Mouse (Mus musculus) adrenal gland, adult (tissue): ENCODE measurements around the gene Uri1.
A peak's percentile ranks its signal among the peaks of the same experiment; 100 is the strongest.

ENCODE experiments used
- DNase-seq, 2 experiments: peaks; one replicate each; pipeline ENCODE4 v3.0.0; 2022 to 2023; ENCODE audit warnings: low spot score in 1 of 2; ENCODE audit not compliant: inconsistent age in 2 of 2

Uri1 gene

DNA sequence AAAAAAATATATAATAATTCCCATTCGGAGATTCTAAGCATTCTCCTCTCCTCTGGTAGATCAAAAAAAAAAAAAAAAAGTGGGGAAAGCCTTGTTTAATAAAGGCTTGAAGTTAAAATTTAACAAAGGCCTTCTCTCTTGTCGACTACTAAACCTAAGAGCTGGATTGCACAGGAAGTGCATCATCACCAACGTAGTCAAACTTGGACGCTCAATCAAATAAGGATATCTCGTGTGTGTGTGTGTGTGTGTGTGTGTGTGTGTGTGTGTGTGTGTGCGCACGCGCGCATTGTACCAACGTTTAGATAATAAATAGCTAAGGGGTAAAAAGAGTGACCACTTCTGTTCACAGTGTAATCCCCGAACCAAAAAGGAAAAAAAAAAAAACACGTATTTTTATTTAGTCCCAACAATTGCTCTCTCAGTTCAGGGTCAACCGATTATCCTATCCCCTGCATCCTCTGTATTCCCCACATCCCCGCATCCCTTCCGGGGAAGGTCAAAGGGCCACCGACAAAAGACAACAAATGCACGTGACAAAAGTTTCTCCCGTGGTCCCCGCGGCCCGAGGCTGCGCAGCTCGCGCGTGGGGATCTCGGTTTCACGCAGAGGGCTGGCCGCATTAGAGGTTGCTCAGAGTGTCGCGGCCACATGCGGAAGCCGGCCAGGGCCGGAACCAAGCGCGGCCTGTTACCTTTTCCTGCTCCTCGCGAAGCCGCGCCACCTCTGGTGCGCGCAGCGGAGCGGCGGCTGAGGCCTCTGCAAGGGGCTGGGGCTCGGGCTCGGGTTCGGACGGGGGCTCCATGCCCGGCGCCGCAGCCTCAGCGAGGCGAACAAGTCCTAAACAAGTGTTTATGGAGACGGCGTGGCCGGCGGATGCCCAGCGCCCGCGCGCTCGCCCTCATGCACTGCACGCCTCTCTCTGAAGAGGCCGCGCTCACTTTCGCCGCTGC, 4.7 kb downstream of the Uri1 start:
- peak; percentile 80 to 94 for DNase-seq

DNA sequence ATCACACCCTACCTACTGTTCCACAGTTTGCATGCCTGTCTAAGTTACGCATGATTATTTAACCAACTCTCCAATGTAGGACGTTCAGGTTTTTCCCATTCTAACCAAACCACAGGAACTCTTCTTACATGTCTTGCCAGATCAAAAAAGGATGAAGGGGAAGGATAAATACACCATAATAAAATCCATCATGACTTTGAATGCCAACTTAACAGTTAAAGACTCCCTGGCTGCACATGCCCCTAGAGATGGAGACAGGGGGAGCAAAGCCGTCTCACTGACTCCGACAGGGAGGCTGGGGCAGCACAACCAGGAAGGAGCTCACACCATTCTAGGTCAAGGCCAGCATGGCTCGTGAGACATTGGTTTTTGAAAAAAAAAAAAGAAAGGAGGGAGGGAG, 8.0 kb downstream of the Uri1 start:
- peak; percentile 45 to 56 for DNase-seq

DNA sequence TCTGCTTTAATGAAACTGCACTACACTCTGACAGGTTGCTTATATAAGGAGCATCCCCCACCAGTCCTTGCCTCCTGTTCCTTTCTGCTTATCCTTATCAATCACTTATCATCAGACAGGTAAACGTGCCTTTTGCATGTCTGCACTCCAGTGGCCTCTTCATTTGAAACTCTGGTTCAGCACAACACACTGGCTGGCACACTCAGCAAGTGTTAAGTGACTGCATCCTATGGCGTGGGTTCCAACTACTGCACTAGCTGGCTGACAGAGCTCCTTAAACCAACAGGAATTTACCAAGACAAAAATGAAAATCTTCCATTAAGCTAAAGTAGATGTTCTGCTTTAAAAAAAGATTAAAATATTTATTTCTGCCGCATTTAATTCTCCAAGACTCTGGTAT, 9.4 kb downstream of the Uri1 start:
- DNase-seq, result no peak

DNA sequence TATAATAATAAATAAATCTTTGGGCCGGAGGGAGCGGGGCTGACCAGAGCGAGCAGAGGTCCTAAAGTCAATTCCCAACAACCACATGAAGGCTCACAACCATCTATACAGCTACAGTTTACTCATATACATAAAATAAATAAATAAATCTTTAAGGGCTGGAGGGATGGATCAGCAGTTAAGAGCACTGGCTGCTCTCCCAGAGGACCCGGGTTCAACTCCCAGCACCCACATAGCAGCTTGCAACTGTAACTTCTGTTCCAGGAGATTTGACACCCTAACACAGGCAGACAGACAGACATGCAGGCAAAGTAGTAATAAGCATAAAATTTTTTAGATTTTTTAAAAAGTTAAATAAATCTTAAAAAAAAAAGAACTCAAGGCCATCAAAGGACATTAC, 10.5 kb downstream of the Uri1 start:
- DNase-seq, result no peak

DNA sequence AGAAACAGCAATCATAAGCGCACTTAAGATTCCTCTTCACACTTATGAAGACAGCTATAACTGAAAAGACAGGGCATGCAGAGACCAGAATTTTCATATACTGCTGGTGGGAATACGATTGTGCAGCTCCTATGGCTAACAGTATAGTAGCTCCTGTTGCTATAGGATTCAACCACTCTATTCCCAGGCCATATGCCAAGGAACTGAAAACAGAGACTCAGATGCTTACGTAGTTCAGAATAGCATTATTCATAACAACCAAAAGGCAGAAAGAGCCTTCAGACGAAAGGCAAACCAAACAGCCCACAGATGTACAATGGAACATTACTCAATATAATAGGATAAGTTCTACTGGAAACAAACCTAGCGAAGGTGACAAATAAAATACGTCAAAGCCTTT, 15.0 kb downstream of the Uri1 start:
- DNase-seq, result no peak

DNA sequence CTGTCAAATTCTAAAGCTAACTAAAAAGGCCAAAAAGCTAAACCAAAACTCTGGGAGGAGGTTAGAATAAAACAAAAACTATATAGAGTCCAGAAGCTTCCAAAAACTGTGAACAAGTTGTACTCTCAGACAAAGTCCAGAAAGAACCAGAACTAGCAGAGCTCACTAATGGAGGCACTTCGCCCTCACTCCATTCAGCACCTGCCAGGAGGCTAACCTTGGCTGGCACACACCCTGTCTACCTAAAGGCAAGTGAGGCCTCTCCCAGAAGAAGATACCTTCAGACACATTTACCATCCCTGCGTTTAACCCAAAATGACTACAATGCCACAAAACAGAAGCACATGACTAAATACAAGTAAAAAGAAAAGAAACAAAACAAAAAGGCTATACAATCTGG, 20.9 kb downstream of the Uri1 start:
- DNase-seq, result no peak

DNA sequence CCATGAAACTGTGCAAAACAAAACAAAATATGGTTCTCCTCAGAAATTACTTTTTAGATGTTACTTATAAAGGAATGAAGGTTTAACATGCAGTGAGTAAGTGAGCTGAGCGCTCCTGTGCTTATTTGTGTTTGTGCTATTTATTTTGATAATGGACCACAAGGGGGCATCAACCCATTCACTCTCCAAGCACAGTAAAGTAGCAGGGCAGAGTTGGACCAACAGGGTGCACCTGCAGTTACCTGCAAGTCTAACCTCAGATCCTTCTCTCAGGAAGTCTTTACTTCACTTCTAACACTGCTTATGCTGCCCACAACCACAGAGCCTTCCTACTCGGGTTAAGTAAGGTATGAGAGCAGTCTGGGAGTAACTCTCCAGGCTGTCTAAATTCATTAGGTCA, 23.7 kb downstream of the Uri1 start:
- peak in 1 of 2 experiments; percentile 45 for DNase-seq

DNA sequence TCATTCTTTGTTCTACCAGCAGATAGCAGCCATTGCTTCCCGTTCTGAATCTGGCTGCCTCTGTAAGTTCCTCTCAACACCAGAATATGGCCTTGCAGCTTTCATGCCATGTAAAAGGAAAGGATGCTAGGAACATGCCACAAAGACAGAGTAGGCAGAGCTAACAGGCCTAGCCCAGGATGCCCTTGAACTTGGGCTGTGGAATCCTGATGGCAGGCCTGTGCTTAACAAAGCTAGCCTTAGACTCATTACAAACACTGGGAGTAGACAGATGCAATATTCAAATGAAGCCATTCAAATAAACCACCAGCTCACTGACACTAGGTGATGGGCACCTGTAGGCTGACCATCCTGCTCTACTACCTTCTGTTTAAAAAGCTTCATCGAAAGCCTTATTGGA, 30.5 kb downstream of the Uri1 start:
- no peak for DNase-seq

DNA sequence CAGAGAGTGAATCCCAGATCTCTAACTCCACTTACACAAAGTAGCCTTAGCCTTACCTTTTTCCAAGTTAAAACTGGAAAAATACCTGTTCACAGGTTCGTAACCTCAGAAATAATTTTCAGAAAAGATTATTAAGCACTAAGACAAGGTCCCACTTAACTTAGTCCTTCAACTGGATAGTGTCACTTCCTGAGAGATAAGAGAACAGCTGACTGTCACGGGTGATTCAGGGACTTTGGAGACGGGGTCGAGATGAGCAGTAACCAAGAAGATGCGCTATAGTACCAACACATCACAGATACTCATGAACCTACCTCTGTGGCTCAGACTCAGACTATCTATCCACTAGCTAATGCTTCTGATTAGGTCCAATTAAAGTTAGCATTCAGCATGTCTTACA, 38.5 kb downstream of the Uri1 start:
- peak in 1 of 2 experiments; percentile 62 for DNase-seq

DNA sequence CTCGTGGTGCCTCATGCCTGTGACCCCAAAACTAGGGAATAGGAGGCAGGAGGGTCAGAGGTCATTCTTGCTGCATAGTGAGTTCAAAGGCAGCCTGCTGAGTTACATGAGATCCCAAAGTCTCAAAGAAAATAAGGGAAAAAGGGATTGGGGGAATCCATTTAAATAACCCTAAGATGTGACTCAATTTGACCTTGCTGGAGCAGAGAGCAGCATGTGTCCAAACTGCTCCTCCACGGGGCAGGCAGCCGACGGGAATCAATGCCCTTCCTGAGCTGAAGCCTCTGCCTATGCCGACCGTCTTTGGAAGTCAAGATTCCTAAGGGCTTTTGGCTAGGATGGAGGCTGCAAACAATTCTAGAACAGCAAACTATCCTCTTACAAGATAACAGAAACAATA, 39.9 kb downstream of the Uri1 start:
- DNase-seq, result peak in 1 of 2 experiments; percentile 41

DNA sequence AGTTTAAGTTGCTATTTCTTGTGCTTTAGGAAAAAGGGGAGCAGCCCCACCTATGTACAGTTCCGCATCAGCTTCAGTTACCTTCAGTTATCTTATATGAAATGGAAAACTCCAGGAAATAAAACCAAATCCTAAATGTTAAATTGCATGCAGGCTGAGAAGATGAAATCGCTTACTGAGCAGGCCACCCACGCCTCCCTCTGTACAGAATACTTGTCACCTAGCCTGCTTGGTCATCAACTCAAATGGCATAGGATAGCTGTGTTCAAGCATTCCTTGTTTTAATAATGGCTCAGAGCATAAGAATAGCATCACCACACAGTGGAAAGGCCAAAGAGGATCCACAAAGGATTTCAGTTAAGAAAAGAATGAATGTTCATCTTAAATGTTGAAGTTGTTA, 43.6 kb downstream of the Uri1 start:
- DNase-seq, result no peak

DNA sequence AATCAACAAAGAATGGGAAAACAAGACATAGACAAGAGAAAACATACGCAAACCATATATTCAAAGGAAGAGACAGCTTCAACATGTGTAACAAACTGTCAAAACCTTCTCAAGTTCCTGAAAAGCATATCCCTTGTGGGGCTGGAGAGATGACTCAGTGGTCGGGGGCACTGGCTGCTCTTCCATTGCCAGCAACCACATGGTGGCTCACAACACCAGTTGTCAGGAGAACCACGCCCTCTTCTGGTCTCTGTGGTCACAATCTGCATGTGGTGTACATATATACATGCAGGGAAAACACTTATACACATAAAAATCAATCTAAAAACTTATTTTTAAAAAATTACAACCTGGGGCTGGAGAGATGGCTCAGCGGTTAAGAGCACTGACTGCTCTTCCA, 44.9 kb downstream of the Uri1 start:
- no peak for DNase-seq

DNA sequence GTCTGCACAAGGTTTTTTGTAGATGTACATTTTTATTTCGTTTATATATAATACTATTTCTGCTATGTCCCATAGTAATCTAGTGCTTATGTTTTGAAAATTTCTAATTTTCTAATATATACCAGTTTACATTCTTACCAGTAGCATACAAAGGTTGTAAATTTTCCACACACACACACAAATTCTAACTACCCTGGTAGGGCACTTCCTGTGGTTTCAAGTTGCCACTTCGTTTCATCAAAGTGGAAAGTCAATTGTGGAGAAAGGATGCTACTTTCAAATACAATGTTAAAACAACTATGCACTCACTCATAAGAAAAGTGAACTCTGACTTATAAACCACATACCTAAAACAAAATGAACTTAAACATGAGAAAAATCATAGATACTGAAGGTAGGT, 45.7 kb downstream of the Uri1 start:
- DNase-seq, result no peak

DNA sequence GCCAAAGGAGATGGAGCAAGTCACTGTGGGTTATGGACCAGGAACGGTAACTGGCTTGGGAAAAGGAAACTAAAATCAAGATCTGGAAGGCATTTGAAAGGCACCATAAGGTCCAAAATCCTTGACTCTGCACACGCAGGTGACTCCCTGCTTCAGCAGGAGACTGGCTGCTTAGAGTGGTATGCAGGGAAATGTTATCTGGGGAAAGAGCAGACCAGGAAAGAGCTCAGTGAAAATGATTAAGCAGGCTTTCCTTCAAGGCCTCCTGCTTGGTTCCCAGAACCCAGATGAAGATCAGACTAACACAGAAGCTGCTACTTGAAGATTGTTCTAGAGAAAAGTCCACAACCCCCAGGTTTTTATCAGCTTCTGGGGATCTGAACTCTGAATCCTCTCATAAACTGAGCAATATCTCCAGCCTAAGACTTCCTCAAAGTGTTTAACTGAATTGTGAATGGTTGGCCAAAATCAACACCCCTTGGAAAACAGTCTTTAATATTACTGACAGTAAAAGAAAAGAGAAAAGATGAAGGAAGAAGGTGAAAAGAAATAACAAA, 50.3 kb downstream of the Uri1 start:
- DNase-seq, result peak in 1 of 2 experiments; percentile 47

DNA sequence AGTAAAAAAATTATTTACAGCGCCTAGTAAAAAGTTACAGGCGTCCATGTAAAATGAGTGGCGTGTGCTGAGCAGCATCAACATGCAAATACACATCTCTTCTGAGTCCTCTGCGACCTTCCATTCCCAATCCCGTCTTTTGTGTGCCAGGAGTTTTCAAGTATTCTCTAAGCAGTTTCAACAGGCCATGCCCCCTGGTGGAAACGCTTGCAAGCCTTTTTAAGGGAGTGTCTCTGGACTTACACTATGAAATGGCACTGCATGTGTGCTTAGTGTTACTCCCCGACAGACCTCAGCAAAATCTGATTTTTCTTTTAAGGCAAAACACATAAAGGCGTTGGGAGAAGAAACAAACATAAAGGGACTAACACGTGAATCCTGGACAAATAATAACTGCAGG, 50.8 kb downstream of the Uri1 start:
- DNase-seq, result peak in 1 of 2 experiments; percentile 50

DNA sequence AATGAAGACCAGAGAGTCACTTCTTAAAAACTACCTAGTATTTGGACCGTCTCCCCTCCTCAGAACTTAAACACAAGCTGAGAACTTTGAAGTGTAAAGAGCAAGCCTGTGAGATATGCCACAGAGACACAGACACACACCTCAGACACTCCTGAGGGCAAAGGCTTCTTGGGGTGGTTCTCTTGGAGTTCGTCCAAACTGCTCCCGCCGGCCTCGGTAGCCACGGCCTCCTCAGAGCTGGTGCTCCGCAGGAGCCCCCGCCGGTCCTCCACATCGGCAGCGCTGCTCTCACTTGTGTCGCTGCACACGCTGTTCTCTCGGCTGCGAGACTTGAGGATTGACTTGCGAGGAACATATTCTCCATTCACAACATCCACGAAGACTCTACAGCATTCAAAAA, 61.0 kb downstream of the Uri1 start:
- DNase-seq, result no peak

DNA sequence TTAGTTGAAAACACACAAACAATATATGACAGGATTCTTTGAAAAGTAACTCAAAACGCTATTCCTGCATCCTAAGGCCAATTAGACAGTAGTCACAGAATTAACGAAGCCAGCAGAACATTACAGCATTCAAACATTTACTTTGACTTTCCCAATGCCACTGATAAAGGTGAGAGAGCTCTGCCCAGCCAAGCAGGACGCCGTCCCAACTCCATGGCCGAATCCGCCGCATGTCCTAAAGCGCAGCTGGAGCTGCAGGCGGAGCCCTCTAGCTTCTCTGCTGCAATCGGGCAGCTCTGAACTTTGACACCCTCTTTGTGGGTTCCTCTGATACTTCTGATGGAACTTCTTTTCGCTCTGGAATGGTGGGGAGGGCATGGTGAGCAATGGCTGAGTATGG, 62.1 kb downstream of the Uri1 start:
- no peak for DNase-seq

DNA sequence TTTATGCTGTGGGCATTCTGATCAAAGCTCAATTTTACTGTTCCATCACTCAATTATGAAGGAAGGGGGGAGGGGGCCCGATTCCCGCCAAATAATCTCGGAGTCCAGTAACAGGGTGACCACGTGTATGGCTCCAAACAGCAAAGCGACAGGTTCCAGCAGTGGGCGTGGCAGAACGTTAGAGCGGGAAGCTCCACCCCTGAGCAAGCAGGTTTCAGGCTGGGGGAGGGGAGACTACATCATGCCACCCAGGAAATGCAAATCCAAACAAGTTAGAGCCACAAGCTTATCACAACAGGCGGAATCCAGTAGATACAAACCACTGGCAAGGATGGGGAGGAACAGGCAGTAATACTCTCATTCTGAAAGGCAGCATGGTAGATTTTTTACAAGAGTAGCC, 71.5 kb downstream of the Uri1 start:
- no peak for DNase-seq

DNA sequence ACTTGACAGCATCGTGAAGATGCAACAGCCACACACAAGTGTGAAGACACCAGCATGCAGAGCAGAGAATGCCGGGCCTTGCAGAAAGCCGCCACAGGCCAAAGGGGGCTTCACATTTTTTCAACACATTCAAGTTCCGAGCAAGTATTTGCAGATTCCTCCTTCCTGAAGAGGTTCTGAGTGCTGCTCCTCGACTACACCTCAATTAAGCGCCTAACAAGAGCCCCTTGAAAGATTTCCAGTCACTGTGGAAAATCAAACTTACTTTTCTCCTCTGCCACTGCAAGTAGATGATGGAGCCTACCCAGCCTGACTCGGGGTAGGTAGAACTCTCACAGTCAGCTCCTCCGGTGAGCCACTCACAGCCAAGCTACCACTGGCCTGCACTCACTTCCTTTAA, 86.9 kb downstream of the Uri1 start:
- DNase-seq, result no peak

DNA sequence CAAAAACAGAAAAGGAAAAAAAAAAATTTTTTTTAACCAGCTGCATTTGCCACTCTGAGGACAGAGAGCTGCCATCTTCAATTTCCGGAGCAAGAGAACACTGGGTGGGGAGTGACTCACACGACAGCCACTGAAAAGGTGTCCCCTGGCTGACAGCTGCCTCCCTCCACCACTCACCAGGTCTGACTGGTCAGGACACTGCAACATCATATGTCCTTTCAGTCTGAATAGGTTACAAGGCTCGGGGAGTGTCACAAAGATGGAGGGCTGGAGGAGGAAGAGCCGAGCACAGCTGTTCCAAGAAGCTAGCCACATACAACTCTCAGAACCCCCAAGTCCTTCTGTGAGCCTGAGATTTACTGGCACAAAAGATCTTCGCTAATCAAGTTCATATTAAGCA, 87.6 kb downstream of the Uri1 start:
- DNase-seq, result no peak

DNA sequence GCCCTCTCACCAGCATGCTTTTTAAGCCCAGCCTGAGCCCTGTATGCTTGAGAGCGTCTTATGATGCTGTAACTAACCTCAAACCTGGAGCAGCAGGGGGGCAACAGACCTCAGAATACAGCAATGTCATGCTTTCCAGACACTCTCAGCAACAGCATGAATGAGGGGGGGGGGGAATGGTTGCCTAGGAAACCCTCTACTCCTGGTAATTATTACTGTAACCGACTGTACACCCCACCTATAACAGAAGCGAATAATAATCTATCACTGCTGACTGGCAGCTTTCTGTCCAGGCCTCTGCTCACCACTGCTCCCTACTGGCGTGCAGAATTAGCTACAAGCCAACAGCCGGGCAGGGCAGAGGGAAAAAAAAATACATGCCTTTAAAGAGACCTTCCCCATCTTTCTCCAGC, 88.6 kb downstream of the Uri1 start:
- DNase-seq, result peak in 1 of 2 experiments; percentile 51

DNA sequence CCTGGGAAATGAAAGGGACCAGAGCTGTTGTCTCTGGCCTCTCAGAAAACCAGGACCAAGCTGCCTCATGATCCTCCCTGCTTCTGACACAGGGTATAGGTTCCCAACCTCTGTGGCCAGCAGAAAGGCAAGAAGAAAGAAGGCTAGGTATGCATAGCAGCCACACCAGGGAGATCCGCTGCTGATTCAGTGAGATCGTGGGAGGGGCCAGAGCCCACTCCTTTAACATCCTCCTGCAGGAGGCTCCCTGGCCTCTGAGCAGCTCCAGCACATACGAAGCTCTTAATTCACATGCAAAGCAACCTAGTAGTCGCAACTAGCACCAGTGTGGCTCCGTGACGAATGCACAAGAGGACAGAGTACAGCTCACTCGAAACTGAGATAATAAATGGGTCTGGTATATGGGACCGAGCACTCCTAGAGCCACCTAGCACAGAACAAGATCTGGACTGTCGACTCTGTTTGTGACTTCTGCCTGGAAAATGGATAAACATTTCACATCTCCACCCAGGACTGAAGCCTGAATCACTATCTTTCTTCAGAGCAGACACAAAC, 89.5 kb downstream of the Uri1 start:
- DNase-seq, result no peak
